Mouse (Mus musculus) kidney, adult 2 months (tissue): Measurements from ENCODE around the gene Itgb7.

Source experiments
- CTCF ChIP-seq: fragments of 200-500 bp; conservative IDR thresholded peaks from 2 replicates; pipeline ENCODE4 v1.5.1; 2011; ENCODE audit warnings: low read depth, mild to moderate bottlenecking, control low read depth, low read length, moderate library complexity, mixed read lengths; ENCODE audit not compliant: insufficient read depth, insufficient read length
- POLR2A ChIP-seq: fragments of 200-500 bp; IDR thresholded peaks from one replicate; pipeline ENCODE4 v1.6.1; 2011; ENCODE audit warnings: low read depth, low read length, control low read depth

DNA sequence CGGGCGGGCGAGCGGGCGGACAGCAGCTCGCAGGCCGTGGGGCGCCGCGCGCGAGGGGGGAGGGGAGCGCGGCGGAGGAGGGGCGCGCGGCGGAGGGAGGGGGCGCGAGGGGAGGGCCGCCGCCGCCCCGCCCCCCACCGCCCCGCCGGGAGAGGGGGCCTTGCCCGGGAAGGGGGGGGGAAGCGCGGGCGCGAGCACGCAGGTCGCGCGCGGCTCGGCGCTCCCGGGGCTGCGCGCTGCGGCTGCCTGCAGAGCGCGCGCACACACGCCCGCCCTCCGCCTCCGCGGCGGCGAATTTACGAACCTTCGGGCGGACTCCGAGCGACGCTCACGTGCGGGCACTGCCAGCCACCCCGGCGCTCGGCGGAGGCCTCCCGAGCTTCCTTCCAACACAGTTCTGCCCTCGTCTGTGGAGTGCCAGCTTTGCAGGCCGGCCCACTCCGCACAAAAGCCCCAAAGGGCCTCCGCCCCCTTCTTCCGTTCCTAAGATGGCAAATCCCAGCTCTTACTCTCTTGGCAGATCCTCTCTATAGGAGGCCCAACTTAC, 27.8 kb downstream of the Itgb7 start:
- TF ChIP-seq CTCF (no peak), POLR2A (no peak)
